Mouse (Mus musculus): Measurements from ENCODE around the gene Wdr73.
"Not testable (repeated sequence)": the region's sequence is repeated elsewhere in the genome, so short reads cannot be mapped to it uniquely, and the experiment has no call there.

DNA sequence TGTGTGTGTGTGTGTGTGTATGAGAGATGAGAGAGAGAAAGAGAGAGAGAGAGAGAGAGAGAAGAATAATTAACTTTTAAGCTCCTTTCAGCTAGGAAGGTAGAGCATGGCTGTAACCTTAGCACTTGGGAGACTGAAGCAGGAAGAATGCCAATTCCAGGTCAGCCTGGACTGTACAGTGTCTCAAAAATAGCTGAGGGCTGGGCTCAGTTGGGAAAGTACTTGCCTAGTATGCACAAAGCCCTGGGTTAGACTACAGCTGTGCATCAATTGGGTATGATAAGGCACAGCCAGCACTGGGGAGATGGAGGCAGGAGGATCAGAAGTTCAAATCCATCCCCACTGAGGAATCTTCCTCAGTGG is 36.2 kb upstream of the Wdr73 start:
- not testable (repeated sequence) for TF ChIP-seq CTCF (IDR thresholded peaks at IDR 0.05; ENCODE audit: extremely low read depth, insufficient read depth, insufficient read length, insufficient replicate concordance); POLR2A (IDR thresholded peaks at IDR 0.05; ENCODE audit: low read depth, low read length)
